Mouse (Mus musculus) c-Kit-negative CD71-positive TER-119-positive erythroid progenitor cells, embryonic 14.5 days (primary cell): ENCODE data around the gene Pigc.

ENCODE experiments used
- DNase-seq: peaks from one replicate; pipeline ENCODE4 v3.0.0-alpha.2; 2013; ENCODE audit warnings: low read depth, low spot score

Gene Pigc

GRCm38 (mm10) chr1:161976255-161977182 lies 7.5 kb downstream of the Pigc start:
- peak; percentile 62 for DNase-seq

- DNase-seq = no peak
These were observed 8.3 kb downstream of the Pigc start for GRCm38 (mm10) chr1:161977331-161977730.

- no peak for DNase-seq
These were observed 9.3 kb downstream of the Pigc start for GRCm38 (mm10) chr1:161978173-161978700.

GRCm38 (mm10) chr1:161979536-161979935 lies 10.6 kb downstream of the Pigc start, which contains the start of gene 4930558K02Rik:
Gene 4930558K02Rik (minus strand): TSS chr1:161979636.
- no peak for DNase-seq

GRCm38 (mm10) chr1:161980046-161980445 lies 11.1 kb downstream of the Pigc start:
- no peak for DNase-seq

GRCm38 (mm10) chr1:161980626-161981298 lies 11.8 kb downstream of the Pigc start:
- DNase-seq = no peak

GRCm38 (mm10) chr1:161983451-161983850 lies 14.5 kb downstream of the Pigc start:
- no peak for DNase-seq

- no peak for DNase-seq
These were observed 15.1 kb downstream of the Pigc start for GRCm38 (mm10) chr1:161983979-161984566.

GRCm38 (mm10) chr1:161990684-161991578 lies 21.9 kb downstream of the Pigc start:
- DNase-seq = no peak

- no peak for DNase-seq
These were observed 22.9 kb downstream of the Pigc start for GRCm38 (mm10) chr1:161991846-161992245.

GRCm38 (mm10) chr1:161992389-161992788 lies 23.4 kb downstream of the Pigc start:
- no peak for DNase-seq

GRCm38 (mm10) chr1:161998781-161999180 lies 29.8 kb downstream of the Pigc start:
- DNase-seq = no peak

GRCm38 (mm10) chr1:161999338-161999737 lies 30.4 kb downstream of the Pigc start:
- no peak for DNase-seq

GRCm38 (mm10) chr1:161999882-162000371 lies 30.9 kb downstream of the Pigc start:
- peak; percentile 31 for DNase-seq

- no peak for DNase-seq
These were observed 32.3 kb downstream of the Pigc start for GRCm38 (mm10) chr1:162001328-162001727.

GRCm38 (mm10) chr1:162003729-162004517 lies 34.9 kb downstream of the Pigc start:
- DNase-seq = no peak

GRCm38 (mm10) chr1:162004518-162004780 lies 35.5 kb downstream of the Pigc start:
- no peak for DNase-seq

- DNase-seq = no peak
These were observed 36.1 kb downstream of the Pigc start for GRCm38 (mm10) chr1:162004821-162005770.

- DNase-seq = no peak
These were observed 37.1 kb downstream of the Pigc start for GRCm38 (mm10) chr1:162006109-162006508.
